8 mouse cellular contexts compared by ENCODE assay signal in the genomic region with DNA sequence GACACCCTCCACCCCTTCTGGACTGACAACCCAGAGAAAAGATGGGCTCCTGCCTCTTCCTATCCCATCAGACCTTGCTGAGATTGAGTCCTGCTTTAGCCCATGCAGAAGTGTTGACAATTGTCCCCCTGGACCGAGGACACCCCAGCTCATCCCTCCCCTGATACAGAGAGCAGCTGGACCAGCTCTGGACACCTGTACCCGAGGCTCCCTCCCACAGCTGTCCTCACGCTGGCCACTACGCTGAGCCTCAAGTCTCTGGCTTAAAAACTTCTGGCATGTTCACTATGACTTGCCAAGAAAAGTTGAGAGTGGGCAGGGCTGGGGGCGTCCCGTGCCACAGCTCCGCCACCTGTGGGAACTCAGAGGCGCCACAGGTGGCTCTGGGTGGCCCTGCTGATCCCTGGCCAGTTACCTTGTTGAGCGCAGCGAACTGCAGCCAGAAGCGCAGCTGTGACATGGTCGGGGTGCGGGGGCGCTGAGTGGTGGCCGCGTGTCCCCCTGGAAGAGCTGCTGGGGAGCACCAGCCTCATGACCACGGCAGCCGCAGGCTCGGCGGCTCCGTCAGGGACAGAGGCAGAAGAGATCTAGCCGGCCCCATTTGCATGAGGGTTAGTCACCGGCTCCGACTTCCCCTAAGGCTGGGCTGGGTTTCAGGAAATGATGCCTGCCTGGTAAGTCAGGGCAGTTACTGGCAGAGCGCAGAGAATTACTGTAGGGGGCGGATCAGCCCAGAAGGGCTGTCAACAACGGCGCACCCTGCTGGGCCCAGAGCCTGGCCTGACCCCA. TPM values are rescaled to one million over a fixed set of nuclear protein-coding genes. Genes with fewer than 3 reads are reported as not detected.
A peak's percentile ranks its signal among the peaks of the same experiment; 100 is the strongest.
DNase-seq lines count a peak whose midpoint lies in the region; ATAC-seq lines count a peak whose summit lies in the region.

No protein-coding gene starts in this region.

- H3K9me3 ChIP-seq in forebrain, embryonic 11.5 days (ENCODE audit: control insufficient read depth, low read length) = no peaks in the 10 kb centered on the region
- no peaks in the 10 kb centered on the region for H3K9me3 ChIP-seq in forebrain, embryonic 15.5 days
- H3K9me3 ChIP-seq in hindbrain, embryonic 14.5 days (ENCODE audit: control insufficient read depth, low read length) = no peaks in the 10 kb centered on the region
- no peaks in the 10 kb centered on the region for H3K9me3 ChIP-seq in stomach, embryonic 15.5 days

- no peak for ATAC-seq in forebrain, embryonic 11.5 days (replicated peaks; ENCODE audit: low FRiP score)
- ATAC-seq in forebrain, embryonic 15.5 days (replicated peaks) = no peak
- ATAC-seq in hindbrain, embryonic 14.5 days (ENCODE audit: low FRiP score) = no peak
- peak; percentile 85 for ATAC-seq in megakaryocyte progenitor cell, adult 5-6 weeks (replicated peaks; ENCODE audit: poor library complexity)
- ATAC-seq in stomach, embryonic 15.5 days (ENCODE audit: insufficient read depth, low FRiP score, low read depth) = peak; percentile 70

- 16% methylated on average over 28 of the region's 28 CpGs for WGBS in forebrain, embryonic 11.5 days
- 23% methylated on average over 28 of the region's 28 CpGs for WGBS in forebrain, embryonic 15.5 days
- 19% methylated on average over 28 of the region's 28 CpGs for WGBS in hindbrain, embryonic 14.5 days
- 24% methylated on average over 28 of the region's 28 CpGs for WGBS in stomach, embryonic 15.5 days

- H3K4me1 ChIP-seq in forebrain, embryonic 11.5 days (replicated peaks; ENCODE audit: control insufficient read depth, insufficient read depth, low read length) = peaks cover 4% of the 10 kb centered on the region; the same call in 1 of the 2 replicates
- H3K4me1 ChIP-seq in forebrain, embryonic 15.5 days = no peaks in the 10 kb centered on the region
- H3K4me1 ChIP-seq in hindbrain, embryonic 14.5 days (replicated peaks; ENCODE audit: control insufficient read depth, insufficient read depth, low read length) = peaks cover 4% of the 10 kb centered on the region; the same call in 1 of the 2 replicates
- H3K4me1 ChIP-seq in stomach, embryonic 15.5 days = peaks cover 25% of the 10 kb centered on the region

- no peak overlapping the region for H3K4me3 ChIP-seq in forebrain, embryonic 11.5 days (ENCODE audit: low read depth, low read length)
- H3K4me3 ChIP-seq in forebrain, embryonic 15.5 days = no peak overlapping the region
- no peak overlapping the region for H3K4me3 ChIP-seq in hindbrain, embryonic 14.5 days (replicated peaks; ENCODE audit: low read length)
- H3K4me3 ChIP-seq in stomach, embryonic 15.5 days (replicated peaks) = peak overlapping the region; percentile 28

- H3K4me2 ChIP-seq in forebrain, embryonic 11.5 days (ENCODE audit: low read depth, low read length, severe bottlenecking) = 0 out of 2 replicates have a peak overlapping the region, but pooled peaks have one; percentile 8
- H3K4me2 ChIP-seq in forebrain, embryonic 15.5 days (replicated peaks) = no peak overlapping the region
- H3K4me2 ChIP-seq in hindbrain, embryonic 14.5 days (replicated peaks) = peak overlapping the region; percentile 15; the same call in 1 of the 2 replicates
- peak overlapping the region; percentile 51 for H3K4me2 ChIP-seq in stomach, embryonic 15.5 days

- no peaks in the 10 kb centered on the region for H3K27me3 ChIP-seq in forebrain, embryonic 11.5 days (ENCODE audit: control insufficient read depth, insufficient read depth, low read length)
- no peaks in the 10 kb centered on the region for H3K27me3 ChIP-seq in forebrain, embryonic 15.5 days
- no peaks in the 10 kb centered on the region for H3K27me3 ChIP-seq in hindbrain, embryonic 14.5 days (ENCODE audit: control insufficient read depth, insufficient read depth, low read length)
- no peaks in the 10 kb centered on the region for H3K27me3 ChIP-seq in stomach, embryonic 15.5 days (replicated peaks)

- H3K36me3 ChIP-seq in forebrain, embryonic 11.5 days (ENCODE audit: control insufficient read depth, insufficient read depth, low read length) = no peaks in the 10 kb centered on the region
- peaks cover 5% of the 10 kb centered on the region; the same call in 1 of the 2 replicates for H3K36me3 ChIP-seq in forebrain, embryonic 15.5 days
- peaks cover 14% of the 10 kb centered on the region for H3K36me3 ChIP-seq in hindbrain, embryonic 14.5 days (replicated peaks; ENCODE audit: control insufficient read depth, insufficient read depth)
- H3K36me3 ChIP-seq in stomach, embryonic 15.5 days = no peaks in the 10 kb centered on the region

- no peak overlapping the region for H3K27ac ChIP-seq in forebrain, embryonic 11.5 days (ENCODE audit: low read depth, low read length)
- H3K27ac ChIP-seq in forebrain, embryonic 15.5 days (replicated peaks) = no peak overlapping the region
- H3K27ac ChIP-seq in hindbrain, embryonic 14.5 days = no peak overlapping the region
- H3K27ac ChIP-seq in stomach, embryonic 15.5 days = peak overlapping the region; percentile 81

- DNase-seq in forebrain, embryonic 11.5 days (ENCODE audit: low spot score) = no peak
- DNase-seq in adrenal gland, adult 18-20 months (ENCODE audit: low spot score in 2 of 2) = peak; percentile 68 to 71
- peak; percentile 16 for DNase-seq in forelimb bud, embryonic 11.5 days (ENCODE audit: low read depth, low spot score)
- DNase-seq in hindbrain, embryonic 14.5 days (ENCODE audit: low spot score) = no peak
- DNase-seq in left cerebral cortex, postnatal 25 days (ENCODE audit: low spot score in 2 of 2) = peak; percentile 45 to 74

- H3K9ac ChIP-seq in forebrain, embryonic 11.5 days (ENCODE audit: low read length) = peak overlapping the region; percentile 23
- H3K9ac ChIP-seq in forebrain, embryonic 15.5 days (replicated peaks) = no peak overlapping the region
- H3K9ac ChIP-seq in hindbrain, embryonic 14.5 days = no peak overlapping the region
- H3K9ac ChIP-seq in stomach, embryonic 15.5 days = no peak overlapping the region

- intact Hi-C loops in left cerebral cortex, postnatal 25 days (cut with DNase I) = loop anchor here (5.0 kb wide), 1 partner anchor 37 kb away; no protein-coding TSS in a partner anchor

RNA-seq across cellular contexts. Expression of a gene that starts 28.0 kb away (rescaled TPM):
- polyA plus RNA-seq in forebrain, embryonic 11.5 days (2014; fragmentation: Nextera tagmentation; extraction: Ambion mirVana) = 506 and 516 TPM in 2 replicates
- polyA plus RNA-seq in forebrain, embryonic 15.5 days (2015; fragmentation: Nextera tagmentation; extraction: Ambion mirVana) = 472 and 476 TPM in 2 replicates
- 1,000 to 10,000 TPM; 1,091 to 1,886 TPM for total RNA-seq in adrenal gland, adult 18-20 months (2021)
- 556 and 557 TPM in 2 replicates for polyA plus RNA-seq in hindbrain, embryonic 14.5 days (2014; fragmentation: Nextera tagmentation; extraction: Ambion mirVana)
- 100 to 1,000 TPM; 504 to 528 TPM for total RNA-seq in left cerebral cortex, postnatal 25 days (2021)
- total RNA-seq in megakaryocyte progenitor cell, adult 5-6 weeks (2015) = 253 and 271 TPM in 2 replicates
- total RNA-seq in megakaryocyte progenitor cell, adult 5-6 weeks (2017) = 358 and 365 TPM in 2 replicates
- 500 and 567 TPM in 2 replicates for polyA plus RNA-seq in stomach, embryonic 15.5 days (2015; fragmentation: Nextera tagmentation; extraction: Ambion mirVana)

RNA-seq across cellular contexts. Expression of a gene that starts 30.4 kb away (rescaled TPM):
- 12.5 and 13.6 TPM in 2 replicates for polyA plus RNA-seq in forebrain, embryonic 11.5 days (2014; fragmentation: Nextera tagmentation; extraction: Ambion mirVana)
- 13.4 TPM in 2 replicates for polyA plus RNA-seq in forebrain, embryonic 15.5 days (2015; fragmentation: Nextera tagmentation; extraction: Ambion mirVana)
- 10 to 100 TPM; 31.0 to 41.4 TPM for total RNA-seq in adrenal gland, adult 18-20 months (2021)
- polyA plus RNA-seq in hindbrain, embryonic 14.5 days (2014; fragmentation: Nextera tagmentation; extraction: Ambion mirVana) = 12.3 and 12.6 TPM in 2 replicates
- total RNA-seq in left cerebral cortex, postnatal 25 days (2021) = 10 to 100 TPM; 17.8 to 17.9 TPM
- total RNA-seq in megakaryocyte progenitor cell, adult 5-6 weeks (2015) = 16.9 and 19.5 TPM in 2 replicates
- 19.1 and 24.0 TPM in 2 replicates for total RNA-seq in megakaryocyte progenitor cell, adult 5-6 weeks (2017)
- polyA plus RNA-seq in stomach, embryonic 15.5 days (2015; fragmentation: Nextera tagmentation; extraction: Ambion mirVana) = 14.8 and 15.9 TPM in 2 replicates

RNA-seq across cellular contexts. Expression of a gene that starts 35.4 kb away (rescaled TPM):
- polyA plus RNA-seq in forebrain, embryonic 11.5 days (2014; fragmentation: Nextera tagmentation; extraction: Ambion mirVana) = 217 and 243 TPM in 2 replicates
- polyA plus RNA-seq in forebrain, embryonic 15.5 days (2015; fragmentation: Nextera tagmentation; extraction: Ambion mirVana) = 179 and 186 TPM in 2 replicates
- 10 to 100 TPM; 86.3 to 94.3 TPM for total RNA-seq in adrenal gland, adult 18-20 months (2021)
- polyA plus RNA-seq in hindbrain, embryonic 14.5 days (2014; fragmentation: Nextera tagmentation; extraction: Ambion mirVana) = 142 and 150 TPM in 2 replicates
- 10 to 100 TPM; 71.3 to 74.8 TPM for total RNA-seq in left cerebral cortex, postnatal 25 days (2021)
- total RNA-seq in megakaryocyte progenitor cell, adult 5-6 weeks (2015) = 93.3 and 99.5 TPM in 2 replicates
- total RNA-seq in megakaryocyte progenitor cell, adult 5-6 weeks (2017) = 74.3 and 89.9 TPM in 2 replicates
- polyA plus RNA-seq in stomach, embryonic 15.5 days (2015; fragmentation: Nextera tagmentation; extraction: Ambion mirVana) = 188 and 199 TPM in 2 replicates

RNA-seq across cellular contexts. Expression of a gene that starts 40.6 kb away (rescaled TPM):
- 26.5 and 31.6 TPM in 2 replicates for polyA plus RNA-seq in forebrain, embryonic 11.5 days (2014; fragmentation: Nextera tagmentation; extraction: Ambion mirVana)
- 20.3 and 21.5 TPM in 2 replicates for polyA plus RNA-seq in forebrain, embryonic 15.5 days (2015; fragmentation: Nextera tagmentation; extraction: Ambion mirVana)
- total RNA-seq in adrenal gland, adult 18-20 months (2021) = 100 to 1,000 TPM; 154 to 158 TPM
- polyA plus RNA-seq in hindbrain, embryonic 14.5 days (2014; fragmentation: Nextera tagmentation; extraction: Ambion mirVana) = 20.2 and 24.6 TPM in 2 replicates
- total RNA-seq in left cerebral cortex, postnatal 25 days (2021) = 10 to 100 TPM; 92.1 to 95.0 TPM
- total RNA-seq in megakaryocyte progenitor cell, adult 5-6 weeks (2015) = 71.7 and 81.1 TPM in 2 replicates
- total RNA-seq in megakaryocyte progenitor cell, adult 5-6 weeks (2017) = 159 and 172 TPM in 2 replicates
- polyA plus RNA-seq in stomach, embryonic 15.5 days (2015; fragmentation: Nextera tagmentation; extraction: Ambion mirVana) = 16.9 and 19.2 TPM in 2 replicates

RNA-seq across cellular contexts. Expression of a gene that starts 58.6 kb away (rescaled TPM):
- polyA plus RNA-seq in forebrain, embryonic 11.5 days (2014; fragmentation: Nextera tagmentation; extraction: Ambion mirVana) = 4.6 and 4.9 TPM in 2 replicates
- polyA plus RNA-seq in forebrain, embryonic 15.5 days (2015; fragmentation: Nextera tagmentation; extraction: Ambion mirVana) = 1.3 TPM in 2 replicates
- 1 to 10 TPM; 5.5 to 7.3 TPM for total RNA-seq in adrenal gland, adult 18-20 months (2021)
- 1.1 and 1.7 TPM in 2 replicates for polyA plus RNA-seq in hindbrain, embryonic 14.5 days (2014; fragmentation: Nextera tagmentation; extraction: Ambion mirVana)
- total RNA-seq in left cerebral cortex, postnatal 25 days (2021) = 1 to 10 TPM; 3.6 to 4.0 TPM
- total RNA-seq in megakaryocyte progenitor cell, adult 5-6 weeks (2015) = 64.1 and 69.0 TPM in 2 replicates
- total RNA-seq in megakaryocyte progenitor cell, adult 5-6 weeks (2017) = 112 and 121 TPM in 2 replicates
- polyA plus RNA-seq in stomach, embryonic 15.5 days (2015; fragmentation: Nextera tagmentation; extraction: Ambion mirVana) = 9.1 and 10.0 TPM in 2 replicates

Comparison
In these comparisons a context has a peak if more than half of its experiments do, and no peak if none do; other contexts are left out.
1. ATAC-seq: peak in megakaryocyte progenitor cell, adult 5-6 weeks (single experiment) and stomach, embryonic 15.5 days (single experiment); none in forebrain, embryonic 11.5 days (single experiment), forebrain, embryonic 15.5 days (single experiment) and hindbrain, embryonic 14.5 days (single experiment).
2. DNase-seq: peak in adrenal gland, adult 18-20 months (2 of 2), forelimb bud, embryonic 11.5 days (single experiment) and left cerebral cortex, postnatal 25 days (2 of 2); none in forebrain, embryonic 11.5 days (single experiment) and hindbrain, embryonic 14.5 days (single experiment).